Mouse (Mus musculus) thymus, adult 2 months (tissue): Measurements from ENCODE around the gene Tcf7l2.

Experiments used
- CTCF ChIP-seq: fragments of 200-500 bp; IDR thresholded peaks from 2 replicates; pipeline ENCODE4 v1.5.1; 2012; ENCODE audit warnings: mild to moderate bottlenecking, control low read depth, low read length, moderate library complexity, borderline replicate concordance; ENCODE audit not compliant: control insufficient read depth, poor library complexity, insufficient read depth; ENCODE audit errors: extremely low read depth
- POLR2A ChIP-seq: fragments of 200-500 bp; IDR thresholded peaks from 2 replicates; pipeline ENCODE4 v1.6.1; 2012; ENCODE audit warnings: mild to moderate bottlenecking, low read length, control low read depth, moderate library complexity; ENCODE audit not compliant: control insufficient read depth, poor library complexity, insufficient read depth; ENCODE audit errors: extremely low read depth

DNA sequence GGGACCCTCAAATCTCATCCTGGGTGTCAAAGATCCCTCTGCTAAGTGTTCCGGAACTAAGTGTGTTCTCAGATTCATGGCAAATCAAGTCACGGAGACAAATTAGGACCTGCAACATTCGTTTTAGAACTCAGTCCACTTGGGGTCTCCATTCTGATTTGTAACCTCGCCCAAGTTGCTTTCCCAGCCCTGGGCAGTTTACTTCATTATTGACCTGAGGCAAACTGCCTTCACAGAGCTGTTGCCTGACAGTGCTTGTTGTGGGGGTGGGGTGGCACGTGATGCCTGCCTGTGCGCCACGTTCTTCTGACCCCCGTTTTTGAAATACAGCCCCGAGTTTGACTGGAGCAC, 40.4 kb upstream of the Tcf7l2 start:
- TF ChIP-seq POLR2A (no peak), CTCF (no peak)
